Mouse (Mus musculus) heart, adult 2 months (tissue): ENCODE results near the gene Nell2.

Experiments
- CTCF ChIP-seq: fragments of 200-600 bp; IDR thresholded peaks from 2 replicates; pipeline ENCODE4 v1.8.1; 2022; ENCODE audit warnings: antibody characterized with exemption, mild to moderate bottlenecking, moderate library complexity
- POLR2A ChIP-seq: fragments of 200-500 bp; IDR thresholded peaks from 2 replicates; pipeline ENCODE4 v1.6.1; 2011; ENCODE audit warnings: mild to moderate bottlenecking, low read depth, low read length, control low read depth; ENCODE audit not compliant: insufficient read depth

GRCm38 (mm10) chr15:95542632-95543031 lies 14.3 kb upstream of the Nell2 start:
- TF ChIP-seq CTCF (no peak), POLR2A (no peak)
